Mouse (Mus musculus) adrenal gland, adult 2 months (tissue): ENCODE measurements around the gene Ndufv3. TPM values are rescaled to one million over a fixed set of nuclear protein-coding genes. Genes with fewer than 3 reads are reported as not detected.

Source experiments
- DNase-seq: peaks from one replicate; pipeline ENCODE4 v3.0.0; 2021
- long read RNA-seq: library from polyadenylated mRNA; stranded (forward); transcript quantifications from one replicate; pipeline ENCODE4 v2.0.0, GENCODE M21; 2021
- polyA plus RNA-seq: library from polyadenylated mRNA; depleted of rRNA; stranded (reverse); fragments of >200 nt; gene quantifications from 2 replicates; pipeline ENCODE4 v1.2.3, GENCODE M21; 2012; rRNA removed
- total RNA-seq, 2 experiments: library from RNA; stranded (reverse); gene quantifications; 2 replicates each; pipeline ENCODE4 v1.2.3; 2021

Gene Ndufv3
- total RNA-seq: 100 to 1,000 TPM; 472 to 552 TPM
- polyA plus RNA-seq: 84.6 and 101 TPM in 2 replicates
- long read RNA-seq, transcript Ndufv3-202 (3 exons, 493 nt): major isoform, 237 of 300 reads
- long read RNA-seq, transcript Ndufv3-201 (4 exons, 1,582 nt): minor isoform, 56 of 300 reads
- long read RNA-seq, partial matches to known transcripts: 2 of 300 reads
- long read RNA-seq, other reads (novel, unspliced or antisense): 4 of 300 reads

DNA sequence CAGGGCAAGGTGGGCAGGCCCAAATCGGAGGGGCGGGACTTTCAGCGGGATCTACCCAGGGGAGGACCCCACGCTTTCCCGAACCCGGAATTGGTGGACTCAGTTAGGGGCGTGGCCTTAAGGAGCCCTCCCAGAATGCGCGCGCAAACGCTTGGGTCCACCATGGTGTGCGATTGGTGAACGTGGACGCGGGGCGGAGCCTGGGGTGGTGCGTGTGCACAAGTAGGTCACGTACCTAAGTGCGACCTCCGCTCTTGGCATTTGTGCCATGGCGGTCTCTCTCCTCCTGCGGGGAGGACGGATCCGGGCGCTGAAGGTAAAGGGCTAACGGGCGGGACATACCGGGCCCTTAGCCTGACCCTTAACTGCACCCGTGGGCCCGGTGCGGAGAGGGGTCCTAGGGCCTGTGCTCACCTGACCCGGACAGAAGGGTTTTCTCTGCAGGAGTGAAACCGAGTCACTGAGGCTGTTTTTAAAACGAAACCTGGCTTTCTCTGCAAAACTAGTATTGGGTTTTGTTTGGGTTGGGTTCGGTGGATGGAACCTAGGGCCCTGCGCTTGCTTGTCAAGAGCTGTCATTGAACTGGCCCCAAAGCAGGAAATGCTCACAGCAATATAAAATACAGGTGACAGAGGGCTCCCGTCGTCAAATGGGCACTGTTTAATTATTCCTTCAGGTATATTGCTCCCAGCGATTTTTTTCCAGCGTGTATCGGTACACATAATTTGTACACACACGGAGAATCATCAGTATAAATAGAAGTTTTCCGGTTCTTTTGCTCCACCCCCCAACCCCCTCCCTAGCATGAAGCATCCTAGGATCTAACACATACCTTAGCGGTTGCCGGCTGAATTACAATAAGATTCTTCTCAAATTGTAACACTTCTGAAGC lies at the start of gene Ndufv3, which contains the start of gene Wdr4:
Gene Ndufv3 (plus strand): TSS at position 170 of the 893 bp plus-strand sequence.
Gene Wdr4 (minus strand): TSS at position 35 of the 893 bp plus-strand sequence.
- peak; percentile 100 for DNase-seq

- no peak for DNase-seq
Measured at GRCm38 (mm10) chr17:31470766-31471418, 49.0 kb upstream of the Ndufv3 start.

- no peak for DNase-seq
Measured at GRCm38 (mm10) chr17:31474388-31474787, 45.5 kb upstream of the Ndufv3 start.

- no peak for DNase-seq
Measured at GRCm38 (mm10) chr17:31478606-31479005, 41.3 kb upstream of the Ndufv3 start.

DNA sequence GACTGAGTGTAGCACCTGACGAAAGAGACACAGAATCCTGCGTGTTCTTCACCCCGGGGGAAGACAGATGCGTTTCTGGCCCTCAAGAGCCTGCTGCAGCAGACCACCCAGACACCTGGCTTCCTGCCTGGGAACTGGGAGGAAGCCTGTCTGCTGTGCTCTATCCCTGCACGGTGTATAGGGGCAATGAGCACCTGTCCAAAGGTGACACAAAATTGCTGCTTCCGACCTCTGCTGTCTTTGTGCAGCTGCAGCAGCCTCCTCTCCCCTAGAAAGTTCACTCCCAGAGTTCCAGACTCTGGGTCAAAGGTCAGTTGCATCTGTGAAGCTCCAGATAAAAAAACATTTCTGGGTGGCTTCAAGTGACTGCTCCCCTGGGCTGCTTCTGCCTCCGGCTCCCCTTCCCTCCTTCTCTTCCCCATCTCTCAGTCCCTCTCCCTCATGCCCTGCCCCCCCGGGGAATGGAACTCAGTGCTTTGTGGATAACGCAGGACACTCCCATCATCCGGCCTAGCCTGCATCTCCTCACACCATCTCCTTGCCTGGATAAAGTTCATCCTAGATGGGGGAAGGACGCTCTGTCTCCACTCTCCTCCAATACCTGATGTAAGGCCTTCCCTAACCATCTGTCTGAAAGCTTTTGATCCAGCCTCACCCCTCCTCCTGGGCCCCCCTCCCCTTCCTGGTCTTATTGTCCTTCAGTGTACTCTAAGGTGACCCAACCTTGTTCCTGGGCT lies 40.6 kb upstream of the Ndufv3 start:
- DNase-seq: no peak

- no peak for DNase-seq
Measured at GRCm38 (mm10) chr17:31486616-31487198, 33.2 kb upstream of the Ndufv3 start.

GRCm38 (mm10) chr17:31487433-31488060 lies 32.4 kb upstream of the Ndufv3 start:
- no peak for DNase-seq

DNA sequence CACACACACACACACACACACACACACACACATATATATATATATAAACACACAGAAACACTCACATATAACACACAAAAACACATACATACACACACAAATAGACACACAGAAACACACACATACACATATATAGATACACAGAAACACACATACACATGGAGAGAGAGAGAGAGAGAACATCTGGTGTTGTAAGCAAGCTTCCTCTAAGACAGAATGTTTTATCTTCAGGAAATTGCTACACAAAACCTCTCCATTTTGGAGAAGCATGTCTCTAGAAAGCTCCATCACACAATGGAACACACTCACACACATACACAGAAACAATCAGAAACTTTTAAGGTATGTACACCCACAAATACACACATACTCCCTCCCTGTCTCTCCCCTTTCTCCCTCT lies 28.6 kb upstream of the Ndufv3 start:
- DNase-seq: no peak

- peak; percentile 70 for DNase-seq
Measured at GRCm38 (mm10) chr17:31492416-31492815, 27.5 kb upstream of the Ndufv3 start.

DNA sequence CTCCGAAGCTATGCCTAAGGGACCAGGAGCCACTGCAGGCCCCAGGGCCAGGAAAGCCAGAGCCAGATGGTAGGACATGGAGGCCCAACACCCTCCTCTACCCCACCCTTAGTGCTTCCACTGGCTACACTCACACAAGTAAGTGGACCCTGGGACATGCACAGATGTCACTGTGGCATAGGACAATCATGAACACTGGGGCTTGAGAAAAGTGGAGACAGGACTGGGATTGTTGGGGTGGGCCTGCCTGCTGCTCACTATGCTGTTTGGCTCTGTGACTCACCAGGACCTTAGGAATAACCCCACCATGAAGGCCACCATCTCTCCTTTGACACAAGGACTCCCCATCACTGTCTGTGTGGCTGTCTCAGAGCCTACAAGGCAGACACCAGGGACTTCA lies 24.9 kb upstream of the Ndufv3 start:
- DNase-seq: no peak

DNA sequence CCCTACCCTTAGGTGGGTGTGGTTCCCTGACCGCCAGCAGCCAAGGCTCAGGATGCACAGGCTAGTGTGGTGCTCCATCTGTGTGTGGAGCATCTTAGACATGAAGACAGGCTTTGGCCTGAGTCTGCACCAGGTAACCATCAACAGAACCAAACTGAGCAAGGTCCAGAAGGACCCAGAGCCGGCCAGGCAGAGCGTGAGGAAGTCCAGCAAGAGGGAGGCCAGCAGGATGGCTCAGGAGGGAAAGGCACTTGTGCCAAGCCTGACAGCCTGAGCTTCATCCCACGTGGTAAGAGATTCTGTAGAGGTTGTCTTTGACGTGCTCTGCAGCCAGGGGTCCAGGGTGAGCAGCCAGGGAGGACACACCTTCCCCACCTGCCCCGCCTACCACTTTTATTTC lies 22.2 kb upstream of the Ndufv3 start:
- no peak for DNase-seq

DNA sequence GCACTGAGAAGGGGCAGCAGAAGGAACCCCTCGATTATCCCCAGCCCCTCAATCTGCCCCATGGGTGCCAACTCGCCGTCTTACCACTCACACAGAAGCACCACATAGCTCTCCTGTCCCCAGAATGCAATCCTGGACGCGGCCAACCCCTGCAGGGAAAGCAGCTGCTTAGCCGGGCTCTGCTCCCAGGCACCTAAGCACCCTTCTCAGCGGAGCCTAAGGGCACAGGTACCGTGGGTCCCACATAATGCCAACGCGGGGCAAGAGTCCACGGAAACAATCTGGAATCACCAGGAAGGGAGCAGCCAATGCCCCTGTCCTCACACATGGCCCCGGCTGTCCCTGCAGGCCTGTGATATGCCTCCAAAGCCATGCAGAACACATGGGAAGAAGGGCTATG lies 20.2 kb upstream of the Ndufv3 start:
- DNase-seq: no peak

GRCm38 (mm10) chr17:31500416-31500815 lies 19.5 kb upstream of the Ndufv3 start:
- DNase-seq: no peak

DNA sequence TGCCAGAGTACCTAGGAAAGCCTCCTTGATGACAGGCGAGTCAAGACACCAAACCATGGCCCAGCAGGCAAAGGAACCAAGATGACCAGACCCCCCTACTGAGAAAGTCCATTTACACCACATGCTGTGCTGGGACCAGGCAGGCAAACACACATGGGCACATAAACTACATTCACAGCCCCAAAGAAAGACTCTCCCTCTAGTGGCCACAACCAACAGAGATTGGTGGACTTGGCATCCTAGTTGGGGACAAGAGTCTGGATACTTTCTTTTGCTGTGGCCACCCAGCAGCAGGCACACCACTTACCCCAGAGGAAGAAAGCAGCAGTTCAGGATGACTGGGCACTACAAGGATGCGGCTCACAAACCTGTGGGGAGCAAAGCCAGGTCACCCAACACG lies 19.0 kb upstream of the Ndufv3 start:
- DNase-seq: no peak

- DNase-seq: no peak
Measured at GRCm38 (mm10) chr17:31502261-31502927, 17.5 kb upstream of the Ndufv3 start.

GRCm38 (mm10) chr17:31503337-31503736 lies 16.6 kb upstream of the Ndufv3 start:
- DNase-seq: no peak

DNA sequence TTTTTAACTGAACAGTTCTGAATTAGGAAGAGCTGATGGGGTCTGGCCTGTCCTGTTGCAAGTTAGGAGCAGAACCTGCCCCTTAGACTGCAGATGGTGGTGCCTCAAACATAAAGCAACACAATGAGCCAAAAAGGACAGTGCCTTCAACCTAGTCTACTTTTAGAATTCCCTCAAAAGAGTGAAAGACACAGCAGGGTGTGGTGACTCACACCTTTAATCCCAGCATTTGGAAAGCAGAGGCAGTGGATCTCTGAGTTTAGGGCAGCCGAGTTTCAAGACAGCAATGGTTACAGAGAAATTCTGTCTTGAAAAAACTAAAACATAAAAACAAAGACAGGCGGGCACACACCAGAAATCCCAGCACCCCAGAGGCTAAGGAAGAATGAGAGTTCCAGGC lies 16.0 kb upstream of the Ndufv3 start:
- no peak for DNase-seq

DNA sequence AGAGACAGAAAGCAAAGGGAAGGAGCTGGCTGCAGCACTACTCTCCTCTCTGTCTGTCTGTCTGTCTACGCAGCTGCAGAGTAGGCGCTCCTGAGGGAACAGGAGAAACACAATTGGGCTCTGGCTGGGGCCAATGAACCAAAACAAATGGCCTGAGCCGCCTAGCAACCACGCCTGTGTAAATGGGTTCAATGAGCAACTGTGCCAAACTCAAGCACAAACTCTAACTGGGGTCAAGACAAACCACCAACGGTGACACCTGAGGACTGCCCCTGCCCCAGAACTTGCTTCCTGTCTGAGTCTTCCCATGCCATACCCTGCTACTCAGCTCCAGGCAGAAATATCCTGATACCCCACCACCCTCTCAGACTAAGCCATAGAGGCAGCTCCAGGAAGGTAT lies 14.9 kb upstream of the Ndufv3 start:
- no peak for DNase-seq

GRCm38 (mm10) chr17:31506282-31506681 lies 13.6 kb upstream of the Ndufv3 start:
- DNase-seq: no peak

GRCm38 (mm10) chr17:31510944-31511343 lies 9.0 kb upstream of the Ndufv3 start:
- no peak for DNase-seq
